Mouse (Mus musculus): ENCODE results near the gene Dlec1.

- TF ChIP-seq CTCF (IDR thresholded peaks at IDR 0.05; ENCODE audit: low read depth) (no peak), EP300 (IDR thresholded peaks at IDR 0.05; ENCODE audit: low read depth) (no peak)
These were observed 28.9 kb upstream of the Dlec1 start for GRCm38 (mm10) chr9:119073184-119073895.
